Mouse (Mus musculus): ENCODE measurements at regions not wholly inside any gene's neighbourhood (a gene's known extent, or its start where the extent isn't known, plus 50 kb on each side); places are given as distances from the start of the nearest gene placed in this dataset.

- no peak for TF ChIP-seq POLR2A (IDR thresholded peaks at IDR 0.05; ENCODE audit: insufficient read length, low read depth)
- TF ChIP-seq CEBPB (IDR thresholded peaks at IDR 0.05; ENCODE audit: insufficient read depth, poor library complexity, severe bottlenecking) = no peak
- TF ChIP-seq TCF12 (IDR thresholded peaks at IDR 0.05; ENCODE audit: insufficient read depth, poor library complexity, severe bottlenecking) = no peak
- TF ChIP-seq MYOG (IDR thresholded peaks at IDR 0.05; ENCODE audit: control insufficient read depth in 1 of 3, insufficient read depth in 1 of 3, insufficient read length in 2 of 3, low read depth in 2 of 3) = no peak
- no peak for TF ChIP-seq TCF3 (IDR thresholded peaks at IDR 0.05; ENCODE audit: insufficient read length, low read depth)
- no peak for TF ChIP-seq USF1 (IDR thresholded peaks at IDR 0.05; ENCODE audit: low read depth)
- no peak for TF ChIP-seq MYOD1 (IDR thresholded peaks at IDR 0.05; ENCODE audit: control insufficient read depth in 1 of 3, insufficient read length in 2 of 3, low read depth in 2 of 3)
- TF ChIP-seq POLR2AphosphoS2 (IDR thresholded peaks at IDR 0.05; ENCODE audit: insufficient read length, low read depth) = no peak
- no peak for TF ChIP-seq MAX (IDR thresholded peaks at IDR 0.05; ENCODE audit: low read depth)
- TF ChIP-seq E2F4 (IDR thresholded peaks at IDR 0.05; ENCODE audit: insufficient read depth) = no peak
These were observed 89.8 kb upstream of the Tspan5 start for GRCm38 (mm10) chr3:138652206-138652605.

Measured in myocyte (in vitro differentiated cells).